Mouse (Mus musculus): ENCODE results near the gene Mrps23.

Mrps23 gene

GRCm38 (mm10) chr11:88203712-88204532, at the start of gene Mrps23:
Gene Mrps23, plus strand, starts transcription at chr11:88204388.
- peak; percentile 90 for DNase-seq (ENCODE audit: low spot score)

- DNase-seq (ENCODE audit: low spot score): no peak
Observed at GRCm38 (mm10) chr11:88154500-88154899, 49.7 kb upstream of the Mrps23 start.

- no peak for DNase-seq (ENCODE audit: low spot score)
Observed at GRCm38 (mm10) chr11:88155451-88155850, 48.7 kb upstream of the Mrps23 start.

GRCm38 (mm10) chr11:88155998-88156397, 48.2 kb upstream of the Mrps23 start:
- no peak for DNase-seq (ENCODE audit: low spot score)

- no peak for DNase-seq (ENCODE audit: low spot score)
Observed at GRCm38 (mm10) chr11:88156403-88156802, 47.8 kb upstream of the Mrps23 start.

GRCm38 (mm10) chr11:88158842-88159246, 45.3 kb upstream of the Mrps23 start:
- peak; percentile 66 for DNase-seq (ENCODE audit: low spot score)

GRCm38 (mm10) chr11:88159389-88159788, 44.8 kb upstream of the Mrps23 start:
- no peak for DNase-seq (ENCODE audit: low spot score)

GRCm38 (mm10) chr11:88160316-88160715, 43.9 kb upstream of the Mrps23 start:
- no peak for DNase-seq (ENCODE audit: low spot score)

- peak; percentile 73 for DNase-seq (ENCODE audit: low spot score)
Observed at GRCm38 (mm10) chr11:88161051-88161581, 43.1 kb upstream of the Mrps23 start.

GRCm38 (mm10) chr11:88161651-88162362, 42.4 kb upstream of the Mrps23 start:
- DNase-seq (ENCODE audit: low spot score): peak; percentile 96

GRCm38 (mm10) chr11:88162740-88163139, 41.4 kb upstream of the Mrps23 start:
- DNase-seq (ENCODE audit: low spot score): no peak

GRCm38 (mm10) chr11:88164213-88164723, 39.9 kb upstream of the Mrps23 start:
- no peak for DNase-seq (ENCODE audit: low spot score)

- DNase-seq (ENCODE audit: low spot score): peak; percentile 84
Observed at GRCm38 (mm10) chr11:88164801-88165377, 39.3 kb upstream of the Mrps23 start.

GRCm38 (mm10) chr11:88165683-88166364, 38.4 kb upstream of the Mrps23 start:
- DNase-seq (ENCODE audit: low spot score): no peak

- no peak for DNase-seq (ENCODE audit: low spot score)
Observed at GRCm38 (mm10) chr11:88166471-88166870, 37.7 kb upstream of the Mrps23 start.

- DNase-seq (ENCODE audit: low spot score): no peak
Observed at GRCm38 (mm10) chr11:88168611-88169010, 35.6 kb upstream of the Mrps23 start.

GRCm38 (mm10) chr11:88169531-88170040, 34.6 kb upstream of the Mrps23 start:
- no peak for DNase-seq (ENCODE audit: low spot score)

- no peak for DNase-seq (ENCODE audit: low spot score)
Observed at GRCm38 (mm10) chr11:88170606-88171005, 33.6 kb upstream of the Mrps23 start.

GRCm38 (mm10) chr11:88171876-88172442, 32.2 kb upstream of the Mrps23 start:
- no peak for DNase-seq (ENCODE audit: low spot score)

GRCm38 (mm10) chr11:88172601-88173325, 31.4 kb upstream of the Mrps23 start:
- peak; percentile 62 for DNase-seq (ENCODE audit: low spot score)

All from testis, postnatal 10 days (tissue).